Mouse (Mus musculus): ENCODE results near the gene Lgals7. TPM values are rescaled to one million over a fixed set of nuclear protein-coding genes. Genes with fewer than 3 reads are reported as not detected.

Gene Lgals7
- polyA plus RNA-seq, 1 experiment from 2014 or later: 2.9 TPM

DNA sequence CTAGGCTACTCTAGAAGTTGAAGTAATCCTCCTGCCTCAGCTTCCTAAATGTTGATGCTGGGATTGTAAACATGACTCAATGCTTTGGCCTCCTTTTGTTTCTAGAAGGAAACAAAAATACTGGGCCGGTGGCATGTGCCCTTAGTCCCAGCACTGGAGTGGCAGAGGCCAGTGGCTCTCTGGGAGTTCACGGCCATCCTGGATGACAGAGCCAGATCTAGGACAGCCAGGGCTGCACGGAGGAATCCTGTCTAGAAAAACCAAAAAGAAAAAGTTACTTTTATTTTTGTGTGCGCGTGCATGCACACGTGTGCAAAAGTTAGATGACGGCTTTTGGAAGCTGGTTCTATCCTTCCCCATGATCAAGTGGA lies 37.3 kb upstream of the Lgals7 start:
- H3K27ac ChIP-seq (ENCODE audit: low read length): no peak overlapping the region
- H3K4me3 ChIP-seq (replicated peaks; ENCODE audit: low read length): no peak overlapping the region
- no peak overlapping the region for H3K4me2 ChIP-seq (ENCODE audit: low read length)
- H3K9me3 ChIP-seq (ENCODE audit: control insufficient read depth, low read length): no peaks in the 10 kb centered on the region
- no peaks in the 10 kb centered on the region for H3K27me3 ChIP-seq (replicated peaks; ENCODE audit: control insufficient read depth, insufficient read depth, low read length)
- H3K9ac ChIP-seq (replicated peaks; ENCODE audit: low read depth, low read length): no peak overlapping the region
- WGBS: 90% methylated on average over 7 of the region's 7 CpGs
- peaks cover 17% of the 10 kb centered on the region for H3K36me3 ChIP-seq (ENCODE audit: control insufficient read depth, insufficient read depth)
- no peak for ATAC-seq
- H3K4me1 ChIP-seq (replicated peaks; ENCODE audit: control insufficient read depth, insufficient read depth, low read length): peaks cover 14% of the 10 kb centered on the region

DNA sequence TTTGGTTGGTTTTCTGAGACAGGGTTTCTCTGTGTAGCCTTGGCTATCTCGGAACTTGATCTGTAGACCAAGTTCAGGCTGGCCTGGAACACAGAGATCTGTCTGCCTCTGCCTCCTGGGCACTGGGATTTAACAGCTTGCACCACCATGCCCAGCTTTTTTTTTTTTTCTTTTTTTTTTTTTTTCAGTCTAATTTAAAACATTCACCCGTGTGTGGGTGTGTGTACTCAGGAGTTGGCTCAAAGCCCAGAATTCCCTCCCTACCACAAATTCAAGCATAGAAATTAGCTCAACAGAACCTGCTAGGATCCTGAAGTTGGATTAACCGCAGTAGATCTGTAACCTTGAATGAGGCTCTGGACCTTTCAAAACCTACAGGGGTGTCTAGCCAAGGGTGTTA lies 36.3 kb upstream of the Lgals7 start:
- ATAC-seq: no peak; the same call in 1 of the 2 replicates

DNA sequence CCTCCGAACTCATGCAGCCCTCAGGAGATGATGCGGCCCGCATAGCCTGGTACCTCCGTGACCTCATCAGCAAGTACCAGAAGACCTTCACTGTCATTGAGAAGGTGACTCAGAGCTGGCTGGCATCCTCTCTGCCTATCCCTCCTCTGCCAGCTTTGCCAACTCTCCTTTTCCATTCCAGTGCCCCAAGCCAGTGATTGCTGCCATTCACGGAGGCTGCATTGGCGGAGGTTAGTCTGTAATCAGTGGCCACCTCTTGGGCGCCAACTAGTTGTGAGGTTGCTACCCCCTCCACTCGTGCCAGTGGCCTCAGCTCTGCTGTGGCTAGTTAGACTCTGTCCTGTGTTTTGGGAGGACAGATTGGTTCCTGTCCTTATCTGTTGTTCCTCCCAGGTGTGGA lies 33.8 kb upstream of the Lgals7 start:
- 0 out of 2 replicates have a peak, but pooled peaks cover 5% of the 10 kb centered on the region for H3K36me3 ChIP-seq (ENCODE audit: control insufficient read depth, insufficient read depth)
- H3K4me3 ChIP-seq (replicated peaks; ENCODE audit: low read length): no peak overlapping the region
- H3K9me3 ChIP-seq (ENCODE audit: control insufficient read depth, low read length): no peaks in the 10 kb centered on the region
- H3K27me3 ChIP-seq (replicated peaks; ENCODE audit: control insufficient read depth, insufficient read depth, low read length): no peaks in the 10 kb centered on the region
- no peak overlapping the region for H3K27ac ChIP-seq (ENCODE audit: low read length)
- H3K9ac ChIP-seq (replicated peaks; ENCODE audit: low read depth, low read length): no peak overlapping the region
- no peak overlapping the region for H3K4me2 ChIP-seq (ENCODE audit: low read length)
- ATAC-seq: no peak
- 88% methylated on average over 8 of the region's 8 CpGs for WGBS
- H3K4me1 ChIP-seq (replicated peaks; ENCODE audit: control insufficient read depth, insufficient read depth, low read length): peaks cover 9% of the 10 kb centered on the region

More for the DNA sequence above, 36.3 kb upstream of the Lgals7 start:
- H3K4me2 ChIP-seq (ENCODE audit: low read length): no peak overlapping the region
- no peak overlapping the region for H3K4me3 ChIP-seq (replicated peaks; ENCODE audit: low read length)
- H3K9me3 ChIP-seq (ENCODE audit: control insufficient read depth, low read length): no peaks in the 10 kb centered on the region
- peaks cover 10% of the 10 kb centered on the region; the same call in 1 of the 2 replicates for H3K36me3 ChIP-seq (ENCODE audit: control insufficient read depth, insufficient read depth)
- WGBS: 39% methylated on average over 3 of the region's 3 CpGs
- H3K9ac ChIP-seq (replicated peaks; ENCODE audit: low read depth, low read length): no peak overlapping the region
- no peaks in the 10 kb centered on the region for H3K27me3 ChIP-seq (replicated peaks; ENCODE audit: control insufficient read depth, insufficient read depth, low read length)
- H3K27ac ChIP-seq (ENCODE audit: low read length): no peak overlapping the region
- peaks cover 14% of the 10 kb centered on the region for H3K4me1 ChIP-seq (replicated peaks; ENCODE audit: control insufficient read depth, insufficient read depth, low read length)

DNA sequence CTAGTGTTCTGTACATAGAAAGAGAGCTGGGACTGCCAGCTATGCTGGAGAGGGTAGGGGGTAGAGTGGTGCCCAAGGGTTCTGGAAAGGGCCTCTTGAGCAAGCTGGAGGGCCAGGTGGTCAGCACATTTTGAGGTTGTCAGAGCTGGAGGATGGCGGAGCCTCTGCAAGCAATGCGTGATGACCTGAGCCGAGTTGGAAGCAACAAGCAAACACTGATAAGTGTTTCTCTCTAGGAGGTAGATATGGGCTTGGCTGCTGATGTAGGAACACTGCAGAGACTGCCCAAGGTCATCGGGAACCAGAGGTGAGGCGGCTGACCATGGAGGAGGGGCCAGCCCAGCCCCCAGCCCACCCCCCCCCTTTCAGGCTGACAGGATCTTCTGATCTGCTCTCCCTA lies 32.7 kb upstream of the Lgals7 start:
- H3K27ac ChIP-seq (ENCODE audit: low read length): no peak overlapping the region
- H3K27me3 ChIP-seq (replicated peaks; ENCODE audit: control insufficient read depth, insufficient read depth, low read length): no peaks in the 10 kb centered on the region
- ATAC-seq: no peak
- H3K4me1 ChIP-seq (replicated peaks; ENCODE audit: control insufficient read depth, insufficient read depth, low read length): peaks cover 2% of the 10 kb centered on the region
- H3K4me2 ChIP-seq (ENCODE audit: low read length): no peak overlapping the region
- 97% methylated on average over 5 of the region's 5 CpGs for WGBS
- H3K4me3 ChIP-seq (replicated peaks; ENCODE audit: low read length): no peak overlapping the region
- H3K9ac ChIP-seq (replicated peaks; ENCODE audit: low read depth, low read length): no peak overlapping the region
- no peaks in the 10 kb centered on the region for H3K9me3 ChIP-seq (ENCODE audit: control insufficient read depth, low read length)
- 0 out of 2 replicates have a peak, but pooled peaks cover 5% of the 10 kb centered on the region for H3K36me3 ChIP-seq (ENCODE audit: control insufficient read depth, insufficient read depth)

DNA sequence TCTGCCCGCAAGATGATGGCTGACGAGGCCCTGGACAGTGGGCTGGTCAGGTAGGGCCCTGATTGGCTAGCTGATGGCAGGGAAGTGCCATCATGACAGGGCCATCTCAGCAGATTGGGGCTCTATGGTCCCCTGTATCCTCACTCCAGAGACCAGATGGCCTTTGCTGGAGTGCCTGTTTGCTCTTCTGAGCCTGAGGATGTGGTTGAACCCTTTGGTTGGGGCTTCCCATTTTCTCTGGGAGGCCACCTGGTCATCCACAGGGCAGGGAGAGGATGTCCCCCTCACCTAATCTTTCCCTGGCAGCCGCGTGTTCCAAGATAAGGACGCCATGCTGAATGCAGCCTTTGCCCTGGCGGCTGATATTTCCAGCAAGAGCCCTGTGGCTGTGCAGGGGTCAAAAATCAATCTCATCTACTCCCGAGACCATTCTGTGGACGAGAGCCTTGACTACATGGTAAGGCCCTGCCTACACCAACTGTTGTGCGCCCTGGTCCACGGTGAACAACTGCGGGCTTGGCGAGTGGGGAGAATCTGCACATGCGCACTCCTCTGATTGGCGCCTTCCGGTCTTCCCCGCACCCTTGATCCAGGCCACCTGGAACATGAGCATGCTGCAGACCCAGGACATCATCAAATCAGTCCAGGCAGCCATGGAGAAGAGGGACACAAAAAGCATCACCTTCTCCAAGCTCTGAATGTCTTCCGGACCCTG lies 32.1 kb upstream of the Lgals7 start:
- Histone ChIP-seq H3K4me3 (replicated peaks; ENCODE audit: low read length) (no peak overlapping the region), H3K4me2 (ENCODE audit: low read length) (no peak overlapping the region), H3K27ac (ENCODE audit: low read length) (no peak overlapping the region), H3K9me3 (ENCODE audit: control insufficient read depth, low read length) (no peaks in the 10 kb centered on the region), H3K36me3 (ENCODE audit: control insufficient read depth, insufficient read depth) (0 out of 2 replicates have a peak, but pooled peaks cover 5% of the 10 kb centered on the region), H3K9ac (replicated peaks; ENCODE audit: low read depth, low read length) (no peak overlapping the region), H3K4me1 (replicated peaks; ENCODE audit: control insufficient read depth, insufficient read depth, low read length) (no peaks in the 10 kb centered on the region), H3K27me3 (replicated peaks; ENCODE audit: control insufficient read depth, insufficient read depth, low read length) (no peaks in the 10 kb centered on the region)
- no peak for ATAC-seq
- 95% methylated on average over 17 of the region's 17 CpGs for WGBS

DNA sequence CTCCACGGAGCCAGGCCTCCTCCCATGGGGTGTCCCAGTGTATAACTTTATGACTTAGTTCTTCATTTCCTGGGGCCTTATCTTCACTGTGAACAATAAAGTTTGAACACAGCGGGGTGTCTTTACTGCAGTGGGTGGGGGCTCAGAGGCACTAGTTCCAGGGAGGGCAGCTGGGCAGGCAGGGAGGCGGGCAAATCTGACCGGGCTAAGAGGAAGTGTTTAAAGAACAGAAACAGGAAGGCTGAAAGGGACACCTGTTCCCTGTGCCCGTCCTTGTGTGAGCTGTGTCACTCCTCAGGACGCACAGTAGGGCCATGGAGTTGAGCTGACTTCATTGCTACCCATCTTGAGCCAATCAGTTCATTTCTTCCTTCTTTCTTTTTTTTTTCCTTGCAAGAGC lies 31.5 kb upstream of the Lgals7 start:
- H3K4me1 ChIP-seq (replicated peaks; ENCODE audit: control insufficient read depth, insufficient read depth, low read length): no peaks in the 10 kb centered on the region
- no peak overlapping the region for H3K9ac ChIP-seq (replicated peaks; ENCODE audit: low read depth, low read length)
- no peaks in the 10 kb centered on the region for H3K27me3 ChIP-seq (replicated peaks; ENCODE audit: control insufficient read depth, insufficient read depth, low read length)
- H3K27ac ChIP-seq (ENCODE audit: low read length): no peak overlapping the region
- no peak overlapping the region for H3K4me2 ChIP-seq (ENCODE audit: low read length)
- no peaks in the 10 kb centered on the region for H3K9me3 ChIP-seq (ENCODE audit: control insufficient read depth, low read length)
- H3K4me3 ChIP-seq (replicated peaks; ENCODE audit: low read length): no peak overlapping the region
- ATAC-seq: no peak
- H3K36me3 ChIP-seq (ENCODE audit: control insufficient read depth, insufficient read depth): 0 out of 2 replicates have a peak, but pooled peaks cover 5% of the 10 kb centered on the region
- 75% methylated on average over 6 of the region's 6 CpGs for WGBS

DNA sequence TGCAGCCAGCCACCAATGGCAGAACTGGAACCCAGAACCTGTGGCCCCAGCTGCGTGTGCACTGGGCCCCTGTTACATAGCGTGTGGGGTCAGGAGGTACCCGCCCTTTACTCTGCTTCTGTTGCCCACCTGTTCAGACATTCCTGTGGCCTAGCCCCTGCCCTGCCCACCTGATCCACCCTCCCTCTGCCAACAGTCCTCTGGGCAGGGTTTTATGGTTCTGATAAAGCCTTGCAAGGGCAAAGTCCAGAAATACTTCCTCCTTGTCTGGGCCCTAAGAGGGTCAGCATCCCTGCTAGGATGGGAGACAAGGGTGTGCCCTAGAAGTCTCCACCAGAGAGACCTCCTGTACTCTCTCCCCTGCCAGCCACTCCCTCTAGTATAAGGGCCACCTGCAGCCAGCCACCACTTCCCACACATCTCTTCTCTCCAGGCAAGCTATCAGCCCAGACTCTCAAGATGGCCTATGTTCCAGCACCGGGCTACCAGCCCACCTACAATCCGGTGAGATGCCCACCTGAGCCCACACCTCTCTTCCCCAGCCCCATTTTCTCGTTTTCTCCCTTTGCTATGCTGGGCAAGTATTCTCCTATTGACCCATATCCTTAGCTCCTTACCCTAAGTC lies 29.8 kb upstream of the Lgals7 start, which contains the start of gene Lgals4:
Lgals4 (plus strand) TSS at position 132 of the 625 bp plus-strand sequence.
- Histone ChIP-seq H3K4me3 (replicated peaks; ENCODE audit: low read length) (no peak within 1 kb of the TSS), H3K9me3 (ENCODE audit: control insufficient read depth, low read length) (no peaks in the 10 kb centered on the region), H3K4me2 (ENCODE audit: low read length) (no peak within 1 kb of the TSS), H3K27me3 (replicated peaks; ENCODE audit: control insufficient read depth, insufficient read depth, low read length) (no peaks in the 10 kb centered on the region), H3K36me3 (ENCODE audit: control insufficient read depth, insufficient read depth) (0 out of 2 replicates have a peak, but pooled peaks cover 5% of the 10 kb centered on the region), H3K4me1 (replicated peaks; ENCODE audit: control insufficient read depth, insufficient read depth, low read length) (no peaks in the 10 kb centered on the region), H3K9ac (replicated peaks; ENCODE audit: low read depth, low read length) (no peak within 1 kb of the TSS), H3K27ac (ENCODE audit: low read length) (no peak within 1 kb of the TSS)
- 80% methylated on average over 6 of the region's 6 CpGs for WGBS
- no peak for ATAC-seq

DNA sequence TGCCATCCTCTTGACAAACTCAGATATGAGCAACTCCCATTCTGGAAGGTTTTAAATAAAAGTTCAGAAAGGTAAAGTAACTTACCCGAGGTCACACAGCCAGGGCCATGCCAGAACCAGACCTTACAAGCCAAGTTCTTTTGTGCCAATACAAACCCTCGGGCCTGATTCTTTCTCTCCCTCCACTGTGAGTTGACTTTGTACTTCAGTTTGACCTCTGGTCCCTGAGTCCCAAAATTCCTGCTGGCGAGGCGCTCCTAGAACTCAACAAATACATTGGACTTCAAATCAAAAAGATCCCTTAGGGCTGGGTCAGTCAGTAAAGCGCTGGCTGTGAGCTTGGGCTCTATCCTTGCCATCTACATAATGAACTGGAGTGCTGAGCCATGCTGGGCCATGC lies 26.7 kb upstream of the Lgals7 start:
- ATAC-seq: no peak
- Histone ChIP-seq H3K4me1 (replicated peaks; ENCODE audit: control insufficient read depth, insufficient read depth, low read length) (no peaks in the 10 kb centered on the region), H3K27me3 (replicated peaks; ENCODE audit: control insufficient read depth, insufficient read depth, low read length) (no peaks in the 10 kb centered on the region), H3K9me3 (ENCODE audit: control insufficient read depth, low read length) (no peaks in the 10 kb centered on the region), H3K36me3 (ENCODE audit: control insufficient read depth, insufficient read depth) (no peaks in the 10 kb centered on the region), H3K27ac (ENCODE audit: low read length) (no peak overlapping the region), H3K4me2 (ENCODE audit: low read length) (no peak overlapping the region), H3K9ac (replicated peaks; ENCODE audit: low read depth, low read length) (no peak overlapping the region), H3K4me3 (replicated peaks; ENCODE audit: low read length) (no peak overlapping the region)
- WGBS: 85% methylated on average over 5 of the region's 5 CpGs

DNA sequence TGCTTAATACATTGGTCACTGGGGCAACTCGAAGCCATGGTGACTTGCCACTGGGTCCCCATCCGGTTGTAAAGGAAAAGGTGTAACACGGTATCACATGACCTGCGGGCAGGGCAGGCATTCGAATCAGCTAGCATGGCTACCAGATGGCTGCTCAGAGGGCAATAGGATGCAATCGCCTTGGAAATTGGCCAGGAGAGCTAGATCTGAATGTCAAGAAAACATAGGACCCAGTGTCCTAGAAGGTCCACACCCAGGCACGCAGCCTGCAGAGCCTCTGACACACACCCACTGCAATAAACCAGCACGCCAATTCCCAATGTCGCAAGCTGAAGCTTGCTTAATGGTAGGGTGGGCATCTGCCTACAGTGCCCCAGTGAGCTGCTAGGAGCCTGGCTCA lies 25.3 kb upstream of the Lgals7 start:
- no peak for ATAC-seq
- H3K27me3 ChIP-seq (replicated peaks; ENCODE audit: control insufficient read depth, insufficient read depth, low read length): no peaks in the 10 kb centered on the region
- H3K4me3 ChIP-seq (replicated peaks; ENCODE audit: low read length): no peak overlapping the region
- no peaks in the 10 kb centered on the region for H3K36me3 ChIP-seq (ENCODE audit: control insufficient read depth, insufficient read depth)
- H3K4me1 ChIP-seq (replicated peaks; ENCODE audit: control insufficient read depth, insufficient read depth, low read length): no peaks in the 10 kb centered on the region
- H3K27ac ChIP-seq (ENCODE audit: low read length): no peak overlapping the region
- no peak overlapping the region for H3K9ac ChIP-seq (replicated peaks; ENCODE audit: low read depth, low read length)
- no peaks in the 10 kb centered on the region for H3K9me3 ChIP-seq (ENCODE audit: control insufficient read depth, low read length)
- WGBS: 86% methylated on average over 9 of the region's 9 CpGs
- H3K4me2 ChIP-seq (ENCODE audit: low read length): no peak overlapping the region

Data from forebrain, embryonic 16.5 days (tissue).